Mouse (Mus musculus) hindbrain, embryonic 16.5 days (tissue): Measurements from ENCODE around the gene Nop58. TPM values are rescaled to one million over a fixed set of nuclear protein-coding genes. Genes with fewer than 3 reads are reported as not detected.
"Not testable (repeated sequence)": the region's sequence is repeated elsewhere in the genome, so short reads cannot be mapped to it uniquely, and the experiment has no call there.

ENCODE experiments used
- ATAC-seq: fragments of 200-750 bp; cut with Nextera tagmentation; 2 replicates; pipeline ENCODE4 v1.8.0; 2017; ENCODE audit warnings: moderate TSS enrichment, moderate library complexity
- H3K27ac ChIP-seq: fragments of 300-500 bp; sonication (generic); 2 replicates; pipeline ENCODE4 v1.5.1; 2014; ENCODE audit warnings: low read depth, mild to moderate bottlenecking, control low read depth, low read length, moderate library complexity
- H3K27me3 ChIP-seq: fragments of 300-500 bp; sonication (generic); replicated peaks from 2 replicates; pipeline ENCODE4 v1.6.1; 2014; ENCODE audit warnings: low read length; ENCODE audit not compliant: control insufficient read depth, insufficient read depth
- H3K36me3 ChIP-seq: fragments of 300-500 bp; sonication (generic); 2 replicates; pipeline ENCODE4 v1.6.1; 2014; ENCODE audit warnings: mild to moderate bottlenecking, low read length, moderate library complexity, mixed read lengths; ENCODE audit not compliant: control insufficient read depth, insufficient read depth
- H3K4me1 ChIP-seq: fragments of 300-500 bp; sonication (generic); 2 replicates; pipeline ENCODE4 v1.6.1; 2014; ENCODE audit warnings: low read depth, low read length; ENCODE audit not compliant: control insufficient read depth, insufficient read depth
- H3K4me2 ChIP-seq: fragments of 300-500 bp; sonication (generic); 2 replicates; pipeline ENCODE4 v1.6.1; 2014; ENCODE audit warnings: mild to moderate bottlenecking, low read length, control low read depth, moderate library complexity
- H3K4me3 ChIP-seq: fragments of 300-500 bp; sonication (generic); 2 replicates; pipeline ENCODE4 v1.5.1; 2014; ENCODE audit warnings: mild to moderate bottlenecking, low read length, control low read depth, moderate library complexity
- H3K9ac ChIP-seq: fragments of 300-500 bp; sonication (generic); 2 replicates; pipeline ENCODE4 v1.6.1; 2014; ENCODE audit warnings: low read depth, mild to moderate bottlenecking, control low read depth, low read length, moderate library complexity
- H3K9me3 ChIP-seq: fragments of 300-500 bp; sonication (generic); 2 replicates; pipeline ENCODE4 v1.6.1; 2014; ENCODE audit warnings: mild to moderate bottlenecking, low read length, moderate library complexity; ENCODE audit not compliant: control insufficient read depth
- WGBS: fragments of 180-500 bp; shearing (Covaris S2); extraction: QIAGEN DNeasy Blood & Tissue Kit; methylation state at CpG from one replicate; pipeline ENCODE4 v1.1.7; 2014; 5-methylcytosine and 5-hydroxymethylcytosine counted together
- polyA plus RNA-seq: library from polyadenylated mRNA; unstranded; fragments of >200 nt; fragmentation: Nextera tagmentation; extraction: Ambion mirVana; gene quantifications from 2 replicates; pipeline ENCODE4 v1.2.1, GENCODE M21; 2015

Nop58 gene
- 134 and 137 TPM in 2 replicates for polyA plus RNA-seq

DNA sequence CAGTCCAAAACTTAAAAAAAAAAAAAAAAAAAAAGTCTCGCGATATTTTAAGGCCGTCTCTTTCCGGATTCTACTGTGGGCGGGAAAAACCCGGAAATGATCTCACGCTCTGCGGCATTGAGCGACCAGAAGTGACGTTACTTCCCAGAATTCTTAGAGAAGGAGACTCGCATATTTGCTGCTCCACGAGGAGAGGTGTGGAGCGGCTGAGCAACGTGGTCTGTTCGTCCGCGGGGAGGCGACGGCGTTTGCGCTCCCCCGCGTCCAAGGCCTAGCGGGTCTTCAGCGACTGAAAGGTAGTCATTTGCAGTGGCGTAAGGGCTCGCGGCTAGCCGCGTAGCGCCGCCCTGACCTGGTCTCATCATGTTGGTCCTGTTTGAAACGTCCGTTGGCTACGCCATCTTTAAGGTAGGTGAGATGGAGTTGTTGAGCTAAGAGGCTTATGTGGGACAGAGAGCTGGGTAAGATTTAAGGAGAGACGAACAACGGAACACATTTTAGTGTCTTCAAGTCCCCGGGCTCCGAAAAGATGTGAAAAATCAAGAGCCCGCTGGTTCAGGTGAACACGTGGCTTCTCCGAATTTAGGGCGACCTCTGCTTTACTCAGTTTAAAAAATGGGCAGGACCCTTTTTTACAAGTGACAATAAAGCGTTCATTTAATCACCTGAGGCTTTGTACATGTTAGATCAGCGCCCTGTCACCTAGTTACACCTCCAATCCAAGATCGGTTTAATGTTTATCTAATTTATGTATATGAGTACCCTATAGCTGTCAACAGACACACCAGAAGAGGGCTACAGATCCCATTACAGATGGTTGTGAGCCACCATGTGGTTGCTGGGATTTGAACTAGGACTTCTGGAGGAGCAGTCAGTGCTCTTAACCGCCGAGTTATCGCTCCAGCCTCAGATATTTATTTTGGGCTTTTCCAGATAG, at the start of gene Nop58:
Nop58 (plus strand) TSS at position 153 of the 937 bp plus-strand sequence.
- no peaks in the 10 kb centered on the region for H3K9me3 ChIP-seq
- peaks cover 14% of the 10 kb centered on the region for H3K4me1 ChIP-seq
- peak; percentile 99 for ATAC-seq
- peak within 1 kb of the TSS; percentile 97 for H3K4me2 ChIP-seq
- H3K9ac ChIP-seq, result peak within 1 kb of the TSS; percentile 80
- H3K27me3 ChIP-seq, result no peaks in the 10 kb centered on the region; the same call in 1 of the 2 replicates
- WGBS, result under 1% methylated on average over 49 of the region's 49 CpGs
- H3K36me3 ChIP-seq, result peaks cover 2% of the 10 kb centered on the region; the same call in 1 of the 2 replicates
- peak within 1 kb of the TSS; percentile 86 for H3K27ac ChIP-seq
- H3K4me3 ChIP-seq, result peak within 1 kb of the TSS; percentile 78

DNA sequence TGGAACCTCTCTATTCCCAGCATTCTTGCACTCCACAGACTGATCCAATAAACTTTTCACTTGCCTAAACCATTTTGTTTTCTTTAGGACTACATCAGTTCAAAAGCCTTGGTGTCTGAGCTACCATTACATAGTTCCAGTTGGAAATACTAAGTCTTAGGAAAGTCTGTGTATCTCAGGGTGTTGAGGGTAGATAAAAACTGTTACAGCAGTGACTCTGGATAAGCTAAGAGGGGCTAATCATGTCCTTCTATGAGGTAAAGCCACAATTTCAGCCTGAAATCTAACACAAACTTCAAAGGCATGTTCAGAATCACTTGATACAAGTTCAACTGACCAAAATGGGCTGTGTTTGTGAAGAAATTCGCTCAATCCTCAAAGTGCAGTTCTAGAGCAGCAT, 48.4 kb upstream of the Nop58 start:
- H3K4me3 ChIP-seq, result no peak overlapping the region
- H3K4me2 ChIP-seq, result no peak overlapping the region
- H3K27ac ChIP-seq, result no peak overlapping the region
- H3K4me1 ChIP-seq, result no peaks in the 10 kb centered on the region
- no peak for ATAC-seq
- WGBS, result 85% methylated on average over 1 of the region's 1 CpGs
- peaks cover 2% of the 10 kb centered on the region; the same call in 1 of the 2 replicates for H3K36me3 ChIP-seq
- H3K27me3 ChIP-seq, result no peaks in the 10 kb centered on the region
- no peaks in the 10 kb centered on the region for H3K9me3 ChIP-seq
- H3K9ac ChIP-seq, result no peak overlapping the region

DNA sequence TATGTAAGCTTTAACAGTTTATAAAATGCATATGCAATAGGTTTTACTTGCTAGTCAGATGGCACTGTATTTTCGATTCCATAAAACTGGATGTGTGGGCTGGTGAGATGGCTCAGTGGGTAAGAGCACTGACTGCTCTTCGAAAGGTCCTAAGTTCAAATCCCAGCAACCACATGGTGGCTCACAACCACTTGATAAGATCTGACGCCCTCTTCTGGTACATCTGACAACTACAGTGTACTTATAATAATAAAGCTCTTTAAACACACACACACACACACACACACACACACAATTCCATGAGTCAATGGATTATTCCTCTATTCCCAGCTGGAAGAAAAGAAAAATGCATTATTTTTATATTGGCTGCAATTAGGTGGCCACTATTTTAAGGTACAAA, 46.4 kb upstream of the Nop58 start:
- H3K27ac ChIP-seq, result no peak overlapping the region
- no peak overlapping the region for H3K9ac ChIP-seq
- WGBS, result 88% methylated on average over 3 of the region's 3 CpGs
- ATAC-seq, result no peak
- H3K4me2 ChIP-seq, result no peak overlapping the region
- H3K9me3 ChIP-seq, result no peaks in the 10 kb centered on the region
- H3K4me1 ChIP-seq, result no peaks in the 10 kb centered on the region
- peaks cover 7% of the 10 kb centered on the region; the same call in 1 of the 2 replicates for H3K36me3 ChIP-seq
- H3K4me3 ChIP-seq, result no peak overlapping the region
- no peaks in the 10 kb centered on the region for H3K27me3 ChIP-seq

DNA sequence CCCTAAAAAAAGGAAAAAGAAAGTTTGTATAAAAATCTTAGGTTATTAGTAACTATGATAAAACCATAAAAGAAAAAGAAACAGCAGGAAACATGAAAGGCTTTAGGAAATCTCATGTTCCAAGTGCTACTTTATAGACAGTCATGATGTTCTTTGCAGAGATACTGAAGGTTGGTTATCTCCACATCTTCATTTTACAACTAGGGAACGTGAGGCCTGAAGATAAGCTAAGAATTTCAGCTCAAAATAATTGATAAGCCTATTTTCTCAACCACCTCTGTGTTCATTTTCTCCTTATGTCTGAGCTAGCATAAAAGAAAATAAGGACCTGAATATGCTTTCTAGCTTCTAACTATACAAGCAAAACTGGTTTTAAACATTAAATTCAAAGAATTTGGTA, 42.3 kb upstream of the Nop58 start:
- 89% methylated on average over 1 of the region's 1 CpGs for WGBS
- H3K36me3 ChIP-seq, result peaks cover 16% of the 10 kb centered on the region

DNA sequence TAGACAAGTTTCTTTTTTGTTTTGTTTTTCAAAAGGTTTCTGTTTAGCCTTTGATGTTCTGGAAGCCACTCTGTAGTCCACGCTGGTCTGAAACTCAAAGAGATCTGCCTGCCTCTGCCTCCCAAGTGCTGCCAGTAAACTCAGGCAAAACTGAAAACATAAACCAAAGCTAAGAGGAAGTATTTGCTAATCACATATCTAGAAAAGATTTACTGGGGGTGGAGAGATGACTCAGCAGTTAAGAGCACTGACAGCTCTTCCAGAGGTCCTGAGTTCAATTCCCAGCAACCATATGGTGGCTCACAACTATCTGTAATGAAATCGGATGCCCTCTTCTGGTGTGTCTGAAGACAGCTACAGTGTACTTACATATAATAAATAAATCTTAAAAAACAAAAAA, 38.3 kb upstream of the Nop58 start:
- H3K9ac ChIP-seq, H3K4me1 ChIP-seq, H3K27me3 ChIP-seq, H3K27ac ChIP-seq, H3K4me2 ChIP-seq, ATAC-seq, H3K9me3 ChIP-seq, H3K4me3 ChIP-seq: not testable (repeated sequence)
- 95% methylated on average over 2 of the region's 2 CpGs for WGBS
- peaks cover 14% of the 10 kb centered on the region for H3K36me3 ChIP-seq

More for the DNA sequence above, 42.3 kb upstream of the Nop58 start:
- no peak overlapping the region for H3K4me3 ChIP-seq
- no peak overlapping the region for H3K27ac ChIP-seq
- H3K4me2 ChIP-seq, result no peak overlapping the region
- no peak for ATAC-seq
- no peaks in the 10 kb centered on the region for H3K4me1 ChIP-seq
- H3K9me3 ChIP-seq, result no peaks in the 10 kb centered on the region
- H3K27me3 ChIP-seq, result no peaks in the 10 kb centered on the region
- no peak overlapping the region for H3K9ac ChIP-seq

DNA sequence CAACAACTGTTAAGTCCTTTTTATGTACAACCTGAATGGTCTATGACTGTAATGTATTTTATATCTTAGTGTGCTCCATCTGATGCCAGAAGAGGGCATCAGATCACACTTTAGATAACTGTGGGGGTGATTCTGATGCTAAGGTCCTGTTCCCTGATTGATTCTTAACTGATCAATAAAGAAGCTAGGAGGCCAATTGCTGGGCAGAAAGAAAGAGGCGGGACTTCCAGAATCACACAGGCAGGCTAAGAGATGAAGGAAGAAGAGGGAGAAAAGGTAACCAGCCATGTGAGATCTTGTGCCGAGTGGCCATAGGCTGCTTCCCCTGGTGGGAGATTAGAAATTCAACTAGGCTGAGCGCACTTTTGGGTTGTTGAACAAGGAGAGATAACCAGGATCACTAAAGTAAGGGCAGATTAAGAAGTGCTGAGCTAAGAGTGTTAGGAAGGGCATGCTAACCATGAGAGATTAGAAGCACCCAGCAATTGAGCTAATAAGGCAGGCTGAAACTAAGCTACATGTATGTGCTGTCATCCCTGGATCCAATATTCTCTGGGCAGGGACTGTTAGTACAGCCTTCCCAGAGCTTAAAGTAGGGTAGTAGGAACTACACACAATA, 33.5 kb upstream of the Nop58 start:
- Histone ChIP-seq H3K9me3 (no peaks in the 10 kb centered on the region), H3K4me3 (no peak overlapping the region), H3K27ac (no peak overlapping the region), H3K36me3 (peaks cover 5% of the 10 kb centered on the region; the same call in 1 of the 2 replicates), H3K4me1 (no peaks in the 10 kb centered on the region), H3K27me3 (no peaks in the 10 kb centered on the region), H3K9ac (no peak overlapping the region), H3K4me2 (no peak overlapping the region)
- no peak for ATAC-seq
- 99% methylated on average over 3 of the region's 3 CpGs for WGBS

DNA sequence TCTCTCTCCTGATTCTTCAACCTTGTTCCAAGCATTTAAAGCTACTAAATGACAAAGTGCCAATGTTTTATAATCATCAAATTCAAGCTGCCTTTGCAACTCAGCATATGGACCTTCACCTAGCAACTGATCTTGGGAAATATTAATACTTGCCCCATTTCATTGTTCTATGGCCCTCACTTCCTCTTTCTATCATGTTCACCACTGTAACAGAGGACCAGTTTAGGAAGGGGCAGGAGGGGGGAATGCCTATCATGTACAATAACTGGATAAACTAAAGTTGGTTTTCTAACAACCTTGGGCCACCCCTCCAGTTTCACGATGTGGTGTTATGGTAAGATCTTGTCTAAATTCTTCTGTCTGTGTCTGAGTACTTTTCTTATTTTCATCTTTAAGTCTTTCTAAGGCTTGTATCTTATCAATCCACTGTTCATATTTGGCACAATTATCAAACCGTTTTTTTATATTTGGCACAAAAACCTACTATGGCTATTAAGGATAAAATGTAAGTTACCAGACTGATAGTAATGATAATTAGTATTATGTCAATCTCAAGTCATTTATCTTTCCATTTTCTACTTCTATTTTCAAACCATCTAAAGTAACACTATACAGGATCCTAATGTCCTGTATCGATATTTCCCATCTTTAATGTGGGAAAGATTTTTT, 31.4 kb upstream of the Nop58 start:
- no peaks in the 10 kb centered on the region for H3K36me3 ChIP-seq
- H3K27me3 ChIP-seq, result no peaks in the 10 kb centered on the region
- no peaks in the 10 kb centered on the region for H3K4me1 ChIP-seq
- no peak overlapping the region for H3K9ac ChIP-seq
- H3K4me2 ChIP-seq, result no peak overlapping the region
- WGBS, result 92% methylated on average over 3 of the region's 3 CpGs
- H3K9me3 ChIP-seq, result no peaks in the 10 kb centered on the region
- no peak for ATAC-seq
- no peak overlapping the region for H3K4me3 ChIP-seq
- no peak overlapping the region for H3K27ac ChIP-seq

DNA sequence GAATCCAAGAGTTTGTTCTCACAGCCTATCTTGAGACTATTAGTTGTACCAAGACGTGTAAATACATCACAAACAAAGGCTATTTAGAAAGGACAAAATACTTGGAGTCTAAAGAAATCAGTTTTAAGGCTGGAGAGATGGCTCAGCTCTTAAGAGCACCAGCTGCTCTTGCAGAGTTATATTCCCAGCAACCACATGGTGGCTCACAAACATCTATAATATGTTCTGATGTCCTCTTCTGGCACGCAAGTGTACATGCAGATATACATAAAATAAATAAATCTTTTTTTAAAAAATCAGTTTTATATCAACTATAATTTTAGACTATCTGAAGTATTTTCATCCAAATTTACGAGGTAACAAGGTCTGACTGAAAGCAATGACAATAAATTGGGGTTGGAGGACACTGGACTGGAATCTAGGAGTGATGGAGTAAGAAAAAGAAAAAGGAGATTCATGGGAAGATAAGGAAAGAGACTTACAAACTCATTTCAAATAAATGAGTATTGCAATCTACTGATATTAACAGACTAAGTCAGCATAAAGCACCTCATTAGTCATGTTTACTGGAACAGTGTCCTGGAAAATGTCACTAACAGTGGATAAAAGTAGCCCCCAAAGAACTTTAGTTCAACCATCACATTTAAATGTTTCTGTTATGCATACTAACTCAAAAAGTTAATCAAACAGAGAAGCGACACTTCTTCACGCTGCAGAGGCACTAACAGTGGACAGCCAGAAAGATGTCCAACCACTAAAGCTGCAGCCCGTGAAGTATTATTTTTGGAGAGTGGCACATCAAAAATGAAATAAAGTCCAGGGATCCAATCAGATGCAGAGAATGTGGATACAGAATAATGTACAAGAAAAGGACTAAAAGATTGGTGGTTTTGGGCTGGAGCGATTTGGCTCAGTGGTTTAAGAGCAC, 28.3 kb upstream of the Nop58 start:
- no peaks in the 10 kb centered on the region for H3K36me3 ChIP-seq
- H3K27me3 ChIP-seq, result no peaks in the 10 kb centered on the region
- H3K4me3 ChIP-seq, result no peak overlapping the region
- H3K4me1 ChIP-seq, result no peaks in the 10 kb centered on the region
- H3K27ac ChIP-seq, result no peak overlapping the region
- H3K9me3 ChIP-seq, result no peaks in the 10 kb centered on the region
- WGBS, result 90% methylated on average over 7 of the region's 7 CpGs
- H3K4me2 ChIP-seq, result no peak overlapping the region
- ATAC-seq, result no peak
- H3K9ac ChIP-seq, result no peak overlapping the region
